Mouse (Mus musculus): ENCODE data around the gene Fuca2.
"Not testable (repeated sequence)": the region's sequence is repeated elsewhere in the genome, so short reads cannot be mapped to it uniquely, and the experiment has no call there.

The Fuca2 gene

GRCm38 (mm10) chr10:13499331-13499730 is at the start of gene Fuca2:
TSS of gene Fuca2 (plus strand) at chr10:13499540.
- peak; percentile 34 for DNase-seq (ENCODE audit: low read depth, low spot score)
- Histone ChIP-seq H3K27me3 (ENCODE audit: control insufficient read depth, insufficient read depth, low read length, poor library complexity, severe bottlenecking) (no peaks in the 10 kb centered on the region), H3K36me3 (ENCODE audit: control insufficient read depth, insufficient read depth, low read length, poor library complexity, severe bottlenecking) (no peaks in the 10 kb centered on the region)

GRCm38 (mm10) chr10:13451640-13452039 is 47.7 kb upstream of the Fuca2 start:
- no peak for DNase-seq (ENCODE audit: low read depth, low spot score)
- H3K27me3 ChIP-seq (ENCODE audit: control insufficient read depth, insufficient read depth, low read length, poor library complexity, severe bottlenecking): no peaks in the 10 kb centered on the region
- no peaks in the 10 kb centered on the region for H3K36me3 ChIP-seq (ENCODE audit: control insufficient read depth, insufficient read depth, low read length, poor library complexity, severe bottlenecking)

- Histone ChIP-seq H3K27me3 (ENCODE audit: control insufficient read depth, insufficient read depth, low read length, poor library complexity, severe bottlenecking) (no peaks in the 10 kb centered on the region), H3K36me3 (ENCODE audit: control insufficient read depth, insufficient read depth, low read length, poor library complexity, severe bottlenecking) (no peaks in the 10 kb centered on the region)
- no peak for DNase-seq (ENCODE audit: low read depth, low spot score)
These were observed 45.9 kb upstream of the Fuca2 start for GRCm38 (mm10) chr10:13453200-13453990.

GRCm38 (mm10) chr10:13464295-13464694 is 35.0 kb upstream of the Fuca2 start:
- not testable (repeated sequence) for H3K36me3 ChIP-seq (ENCODE audit: control insufficient read depth, insufficient read depth, low read length, poor library complexity, severe bottlenecking); H3K27me3 ChIP-seq (ENCODE audit: control insufficient read depth, insufficient read depth, low read length, poor library complexity, severe bottlenecking); DNase-seq (ENCODE audit: low read depth, low spot score)

- DNase-seq (ENCODE audit: low read depth, low spot score): no peak
- no peaks in the 10 kb centered on the region for H3K27me3 ChIP-seq (ENCODE audit: control insufficient read depth, insufficient read depth, low read length, poor library complexity, severe bottlenecking)
- no peaks in the 10 kb centered on the region for H3K36me3 ChIP-seq (ENCODE audit: control insufficient read depth, insufficient read depth, low read length, poor library complexity, severe bottlenecking)
These were observed 32.4 kb upstream of the Fuca2 start for GRCm38 (mm10) chr10:13466925-13467324.

- not testable (repeated sequence) for H3K36me3 ChIP-seq (ENCODE audit: control insufficient read depth, insufficient read depth, low read length, poor library complexity, severe bottlenecking); H3K27me3 ChIP-seq (ENCODE audit: control insufficient read depth, insufficient read depth, low read length, poor library complexity, severe bottlenecking); DNase-seq (ENCODE audit: low read depth, low spot score)
These were observed 31.3 kb upstream of the Fuca2 start for GRCm38 (mm10) chr10:13468025-13468529.

- H3K36me3 ChIP-seq (ENCODE audit: control insufficient read depth, insufficient read depth, low read length, poor library complexity, severe bottlenecking): no peaks in the 10 kb centered on the region
- peak; percentile 36 for DNase-seq (ENCODE audit: low read depth, low spot score)
- H3K27me3 ChIP-seq (ENCODE audit: control insufficient read depth, insufficient read depth, low read length, poor library complexity, severe bottlenecking): no peaks in the 10 kb centered on the region
These were observed 29.1 kb upstream of the Fuca2 start for GRCm38 (mm10) chr10:13470236-13470635.

GRCm38 (mm10) chr10:13473287-13473832 is 26.0 kb upstream of the Fuca2 start:
- Histone ChIP-seq H3K27me3 (ENCODE audit: control insufficient read depth, insufficient read depth, low read length, poor library complexity, severe bottlenecking) (no peaks in the 10 kb centered on the region), H3K36me3 (ENCODE audit: control insufficient read depth, insufficient read depth, low read length, poor library complexity, severe bottlenecking) (no peaks in the 10 kb centered on the region)
- DNase-seq (ENCODE audit: low read depth, low spot score): no peak

- Histone ChIP-seq H3K27me3 (ENCODE audit: control insufficient read depth, insufficient read depth, low read length, poor library complexity, severe bottlenecking) (no peaks in the 10 kb centered on the region), H3K36me3 (ENCODE audit: control insufficient read depth, insufficient read depth, low read length, poor library complexity, severe bottlenecking) (no peaks in the 10 kb centered on the region)
- peak; percentile 57 for DNase-seq (ENCODE audit: low read depth, low spot score)
These were observed 25.3 kb upstream of the Fuca2 start, which contains the start of gene Phactr2 for GRCm38 (mm10) chr10:13473833-13474567. TSS of gene Phactr2 (minus strand) at chr10:13474412.

- no peaks in the 10 kb centered on the region for H3K27me3 ChIP-seq (ENCODE audit: control insufficient read depth, insufficient read depth, low read length, poor library complexity, severe bottlenecking)
- no peak for DNase-seq (ENCODE audit: low read depth, low spot score)
These were observed 24.8 kb upstream of the Fuca2 start for GRCm38 (mm10) chr10:13474568-13474955.

GRCm38 (mm10) chr10:13475121-13475520 is 24.2 kb upstream of the Fuca2 start:
- DNase-seq (ENCODE audit: low read depth, low spot score): peak; percentile 10
- Histone ChIP-seq H3K27me3 (ENCODE audit: control insufficient read depth, insufficient read depth, low read length, poor library complexity, severe bottlenecking) (no peaks in the 10 kb centered on the region), H3K36me3 (ENCODE audit: control insufficient read depth, insufficient read depth, low read length, poor library complexity, severe bottlenecking) (no peaks in the 10 kb centered on the region)

More at GRCm38 (mm10) chr10:13474568-13474955, 24.8 kb upstream of the Fuca2 start:
- H3K36me3 ChIP-seq (ENCODE audit: control insufficient read depth, insufficient read depth, low read length, poor library complexity, severe bottlenecking): no peaks in the 10 kb centered on the region

- H3K36me3 ChIP-seq (ENCODE audit: control insufficient read depth, insufficient read depth, low read length, poor library complexity, severe bottlenecking): no peaks in the 10 kb centered on the region
- no peaks in the 10 kb centered on the region for H3K27me3 ChIP-seq (ENCODE audit: control insufficient read depth, insufficient read depth, low read length, poor library complexity, severe bottlenecking)
- no peak for DNase-seq (ENCODE audit: low read depth, low spot score)
These were observed 20.0 kb upstream of the Fuca2 start for GRCm38 (mm10) chr10:13479341-13479740.

- DNase-seq (ENCODE audit: low read depth, low spot score): no peak
- Histone ChIP-seq H3K27me3 (ENCODE audit: control insufficient read depth, insufficient read depth, low read length, poor library complexity, severe bottlenecking) (no peaks in the 10 kb centered on the region), H3K36me3 (ENCODE audit: control insufficient read depth, insufficient read depth, low read length, poor library complexity, severe bottlenecking) (no peaks in the 10 kb centered on the region)
These were observed 13.4 kb upstream of the Fuca2 start for GRCm38 (mm10) chr10:13485958-13486357.

GRCm38 (mm10) chr10:13489671-13490070 is 9.7 kb upstream of the Fuca2 start:
- no peaks in the 10 kb centered on the region for H3K27me3 ChIP-seq (ENCODE audit: control insufficient read depth, insufficient read depth, low read length, poor library complexity, severe bottlenecking)
- DNase-seq (ENCODE audit: low read depth, low spot score): no peak
- H3K36me3 ChIP-seq (ENCODE audit: control insufficient read depth, insufficient read depth, low read length, poor library complexity, severe bottlenecking): no peaks in the 10 kb centered on the region

Measured in splenic B cell, adult 2 months (primary cell).